Mouse (Mus musculus) heart, postnatal 36 days (tissue): ENCODE measurements around the gene Olfr263. TPM values are rescaled to one million over a fixed set of nuclear protein-coding genes. Genes with fewer than 3 reads are reported as not detected.

ENCODE experiments used
- DNase-seq, 2 experiments: peaks; one replicate each; pipeline ENCODE4 v3.0.0; 2021 to 2022
- intact Hi-C: fragments of 180-260 bp; cut with DNase I; formaldehyde crosslinking; loops from one replicate; pipeline ENCODE4 v1.15.1; 2025
- total RNA-seq, 2 experiments: library from RNA; stranded (reverse); gene quantifications; 2 replicates each; pipeline ENCODE4 v1.2.3; 2021

The Olfr263 gene
- total RNA-seq, 2 experiments from 2014 or later: not detected

DNA sequence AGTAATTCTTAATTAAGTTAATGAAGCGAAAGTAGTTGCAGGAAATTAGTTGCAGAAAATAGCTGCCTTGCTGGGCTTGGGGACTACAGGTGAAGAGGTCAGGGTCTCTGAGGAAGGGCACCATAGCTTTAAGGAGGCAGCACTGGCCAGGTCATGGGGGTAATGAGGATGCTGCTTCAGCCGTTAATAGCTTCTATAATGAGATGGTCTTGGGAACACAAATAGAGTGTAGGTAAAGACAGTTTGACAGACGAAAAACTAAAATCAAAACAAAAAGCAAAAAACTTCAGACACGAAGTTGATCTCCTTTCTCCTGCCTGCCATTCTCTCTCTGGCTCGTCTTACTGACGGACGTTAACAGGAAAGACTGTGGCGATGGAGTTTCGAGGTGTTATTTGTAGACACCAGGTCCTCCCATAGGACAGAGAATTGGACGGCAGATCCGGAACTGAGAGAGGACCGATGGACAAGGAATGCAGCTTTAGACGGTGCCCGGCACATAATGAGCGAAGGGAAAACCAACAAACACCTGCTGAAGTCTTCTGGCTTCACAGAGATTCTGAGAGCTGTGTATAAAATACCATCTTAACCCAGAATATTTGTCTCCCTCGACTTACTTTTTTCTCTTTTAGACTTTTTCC, 39.1 kb downstream of the Olfr263 start:
- DNase-seq: peak; percentile 50 to 58
- intact Hi-C loops: loop anchor here (1.0 to 5.0 kb wide), 4 partner anchors 8 to 854 kb away; no protein-coding TSS in a partner anchor

DNA sequence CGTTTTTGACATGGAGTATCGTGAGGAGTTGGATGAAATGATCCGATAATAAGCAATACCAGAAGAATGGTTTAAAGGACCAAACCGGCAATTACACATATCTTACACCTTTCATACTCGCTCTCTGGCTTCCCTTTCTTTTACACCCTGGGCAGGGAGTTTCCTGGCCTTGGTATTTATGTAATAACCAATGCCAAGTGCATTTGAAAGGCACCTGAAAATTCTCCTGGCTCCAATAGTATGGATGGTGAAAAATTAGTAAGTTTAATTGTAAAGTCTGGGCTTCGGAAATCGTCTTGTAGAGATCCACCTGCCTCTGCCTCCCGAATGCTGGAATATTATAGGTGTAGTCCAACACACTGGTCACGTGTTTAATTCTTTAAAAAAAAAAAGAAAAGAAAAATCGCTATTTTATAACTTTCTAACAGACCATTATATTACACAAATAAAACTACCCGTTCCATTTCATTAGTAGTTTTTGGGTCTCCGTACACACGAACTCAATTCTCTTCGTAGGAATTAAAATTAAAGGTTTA, 39.8 kb downstream of the Olfr263 start:
- intact Hi-C loops: loop anchor here (2.0 to 5.0 kb wide), 3 partner anchors 543 to 854 kb away; no protein-coding TSS in a partner anchor
- DNase-seq: peak in 1 of 2 experiments; percentile 14

- DNase-seq: peak; percentile 81 to 84
- intact Hi-C loops: loop anchor here (2.0 to 5.0 kb wide), 4 partner anchors 107 to 853 kb away; no protein-coding TSS in a partner anchor
These were observed 40.4 kb downstream of the Olfr263 start for GRCm38 (mm10) chr13:21169657-21170430.

- intact Hi-C loops: loop anchor here (5.0 kb wide), 1 partner anchor 107 kb away; no protein-coding TSS in a partner anchor
- no peak for DNase-seq
These were observed 41.2 kb downstream of the Olfr263 start for GRCm38 (mm10) chr13:21170431-21171155.

GRCm38 (mm10) chr13:21171156-21171530, 41.7 kb downstream of the Olfr263 start:
- intact Hi-C loops: loop anchor here (5.0 kb wide), 1 partner anchor 106 kb away; no protein-coding TSS in a partner anchor
- DNase-seq: peak in 1 of 2 experiments; percentile 11

DNA sequence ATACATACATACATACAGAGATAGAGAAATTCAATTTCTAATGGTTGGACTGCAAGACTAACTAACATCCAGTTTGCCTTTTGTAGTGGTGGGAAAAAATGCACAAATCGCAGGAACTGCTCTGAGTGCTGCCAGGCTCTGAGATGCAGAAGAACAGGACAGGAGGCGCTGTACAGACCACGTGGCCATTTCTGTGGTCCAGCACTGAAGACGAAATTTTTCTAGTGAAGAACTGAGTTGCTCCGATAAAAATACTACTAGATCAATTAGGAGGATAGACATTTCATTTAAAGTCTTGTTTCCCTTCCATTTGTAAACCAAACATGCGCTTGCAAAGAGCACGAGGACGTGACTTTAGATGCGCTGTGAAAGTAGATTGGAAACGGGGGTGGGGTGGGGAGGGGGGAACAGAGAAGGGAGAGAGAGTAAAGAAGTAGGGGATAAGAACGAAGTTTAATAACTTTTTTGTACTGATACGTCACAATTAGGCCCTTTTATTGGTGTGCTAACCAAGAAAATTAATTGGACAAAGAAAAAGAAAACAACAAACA, 42.2 kb downstream of the Olfr263 start:
- no peak for DNase-seq
- intact Hi-C loops: loop anchor here (5.0 kb wide), 1 partner anchor 106 kb away; no protein-coding TSS in a partner anchor

DNA sequence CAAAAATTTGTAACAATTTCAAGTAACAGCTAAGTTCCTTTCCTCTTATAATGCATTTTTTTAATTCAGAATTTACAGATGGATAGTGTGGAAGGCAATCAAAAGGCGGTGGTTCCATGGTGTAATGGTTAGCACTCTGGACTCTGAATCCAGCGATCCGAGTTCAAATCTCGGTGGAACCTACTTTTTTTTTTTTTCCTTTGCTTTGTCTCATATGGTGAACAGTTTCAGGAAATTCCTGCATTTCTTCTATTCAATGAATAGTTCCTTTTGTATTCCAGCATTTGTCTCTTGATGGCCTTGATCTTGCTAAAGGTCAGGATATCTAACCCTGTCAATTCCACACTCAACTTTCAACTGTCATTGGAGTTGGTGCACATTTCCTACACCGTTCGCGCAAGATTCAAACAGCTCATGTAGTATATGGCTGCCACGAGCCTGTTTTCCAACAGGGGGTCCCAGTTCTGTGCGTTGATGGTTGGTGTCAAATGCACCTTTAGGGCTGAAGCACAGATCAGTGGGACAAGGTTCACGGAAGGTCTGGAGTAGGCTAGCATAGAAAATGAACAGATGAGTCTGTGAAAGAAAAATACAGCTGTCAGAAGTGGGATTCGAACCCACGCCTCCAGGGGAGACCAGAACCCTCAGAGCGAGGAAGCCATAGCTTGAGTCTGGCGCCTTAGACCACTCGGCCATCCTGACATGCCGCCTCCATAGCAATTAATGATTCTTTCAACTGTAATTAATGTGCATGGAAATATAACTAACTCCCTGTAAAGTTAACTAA, 43.0 kb downstream of the Olfr263 start:
- intact Hi-C loops: loop anchor here (5.0 kb wide), 1 partner anchor 105 kb away; no protein-coding TSS in a partner anchor
- DNase-seq: peak; percentile 69 to 78

GRCm38 (mm10) chr13:21173072-21173471, 43.6 kb downstream of the Olfr263 start:
- intact Hi-C loops: loop anchor here (5.0 kb wide), 1 partner anchor 104 kb away; no protein-coding TSS in a partner anchor
- peak; percentile 85 to 90 for DNase-seq

DNA sequence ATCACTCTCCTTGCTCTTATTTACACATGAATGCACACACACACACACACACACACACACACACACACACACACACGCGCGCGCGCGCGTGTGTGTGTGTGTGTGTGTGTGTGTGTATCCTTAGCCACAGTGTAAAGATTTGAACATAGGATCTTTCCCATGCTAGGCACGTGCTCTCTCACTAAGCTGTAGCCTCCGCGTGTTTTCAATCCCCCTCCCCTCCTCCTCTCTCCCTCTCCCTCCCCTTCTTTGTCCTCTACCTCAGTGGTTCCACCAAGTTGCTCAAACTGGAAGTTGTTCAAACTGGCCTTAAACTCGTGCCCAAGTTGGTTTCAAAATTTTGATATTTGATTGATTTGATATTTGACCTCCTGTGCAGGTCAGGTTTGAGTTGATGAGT, 47.3 kb downstream of the Olfr263 start:
- no peak for DNase-seq
- intact Hi-C loops: no loop called here

GRCm38 (mm10) chr13:21177657-21178056, 48.2 kb downstream of the Olfr263 start:
- intact Hi-C loops: no loop called here

DNA sequence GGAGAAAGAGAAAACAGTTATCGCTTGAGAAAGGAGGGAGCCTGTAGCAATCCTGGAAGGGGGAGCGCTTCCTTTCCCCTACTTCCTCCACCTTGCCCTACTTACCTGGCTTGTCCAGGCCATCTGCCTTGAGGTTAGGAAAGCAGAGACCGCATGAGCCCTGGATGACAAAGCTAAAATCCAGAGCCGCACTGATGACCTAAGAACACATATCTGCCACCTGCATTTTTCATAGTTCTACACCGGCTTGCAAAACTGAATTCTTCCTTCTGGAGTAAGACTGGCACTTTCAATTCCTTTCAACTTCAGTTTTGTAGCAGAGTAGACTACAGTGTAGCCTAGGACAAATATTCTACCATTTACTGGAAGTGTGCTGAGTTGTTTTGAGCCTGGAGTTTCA, 48.9 kb downstream of the Olfr263 start:
- DNase-seq: no peak
- intact Hi-C loops: no loop called here

More at GRCm38 (mm10) chr13:21177657-21178056, 48.2 kb downstream of the Olfr263 start:
- DNase-seq: no peak

GRCm38 (mm10) chr13:21179367-21179723, 49.9 kb downstream of the Olfr263 start, which contains the start of gene Trim27:
Gene Trim27 (plus strand): TSS chr13:21179445.
- DNase-seq: no peak
- intact Hi-C loops: no loop called here

DNA sequence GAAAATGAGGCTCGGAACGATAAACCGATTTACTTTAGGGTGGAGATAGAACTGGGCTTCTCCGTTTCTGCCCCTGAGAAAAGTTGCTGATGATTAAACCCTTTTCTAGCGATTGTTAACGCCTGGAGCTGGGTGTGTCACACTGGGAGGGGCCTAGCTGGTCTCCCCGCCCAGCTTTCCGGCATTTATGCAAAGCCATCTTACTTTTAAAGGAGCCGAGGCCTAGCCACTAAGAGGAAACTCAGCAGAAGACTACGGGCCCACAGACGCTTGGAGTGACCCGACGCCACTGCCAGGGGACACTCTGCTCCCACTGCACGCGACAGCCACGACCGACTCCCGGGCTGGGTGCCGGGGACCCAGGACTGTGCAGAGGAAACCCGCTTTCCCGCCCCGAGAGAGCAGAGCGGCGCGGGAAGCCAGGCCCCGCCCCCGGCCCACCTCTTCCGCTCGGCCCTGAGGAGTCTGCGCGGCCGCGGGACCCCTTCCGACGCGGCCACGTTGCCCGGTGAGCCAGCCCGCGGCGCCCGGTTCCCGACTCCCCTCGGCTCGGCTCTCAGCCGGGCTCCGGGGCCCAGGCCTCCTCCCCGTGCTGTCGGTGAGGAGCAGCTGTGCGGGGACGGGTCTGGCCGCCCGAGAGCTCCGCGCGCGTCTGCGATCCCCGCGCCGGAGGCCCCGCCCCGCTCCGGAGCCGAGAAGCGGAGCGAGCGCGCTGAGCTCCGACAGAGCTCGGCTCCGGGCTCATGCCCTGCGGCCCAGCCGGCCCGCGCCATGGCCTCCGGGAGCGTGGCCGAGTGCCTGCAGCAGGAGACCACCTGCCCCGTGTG, 50.5 kb downstream of the Olfr263 start:
- DNase-seq: peak; percentile 87 to 96
- intact Hi-C loops: loop anchor here (1.0 to 5.0 kb wide), 2 partner anchors 20 to 147 kb away; no protein-coding TSS in a partner anchor

- intact Hi-C loops: loop anchor here (1.0 to 5.0 kb wide), 2 partner anchors 19 to 146 kb away; no protein-coding TSS in a partner anchor
- peak; percentile 57 to 62 for DNase-seq
These were observed 51.4 kb downstream of the Olfr263 start for GRCm38 (mm10) chr13:21180551-21181530.

- no peak for DNase-seq
- intact Hi-C loops: loop anchor here (5.0 kb wide), 1 partner anchor 145 kb away; no protein-coding TSS in a partner anchor
These were observed 52.6 kb downstream of the Olfr263 start for GRCm38 (mm10) chr13:21181996-21182395.

DNA sequence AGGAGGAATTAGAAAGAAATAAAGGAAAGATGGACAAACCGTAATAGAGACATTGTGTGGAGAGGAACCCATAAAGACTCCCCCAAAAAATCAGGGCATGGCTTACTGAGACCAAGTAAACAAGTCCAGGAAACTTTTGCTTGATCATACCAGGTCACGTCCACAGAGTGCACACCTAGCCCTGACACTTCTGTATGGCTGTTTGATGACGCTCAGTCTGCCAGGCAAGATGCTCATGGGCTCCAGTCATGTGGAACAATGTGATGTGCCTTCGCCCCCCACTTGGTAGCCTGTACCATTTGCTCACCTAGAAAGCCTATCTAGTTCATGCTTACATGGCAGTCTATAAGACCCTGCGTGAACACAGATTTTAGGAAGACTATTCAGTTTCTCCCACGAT, 53.6 kb downstream of the Olfr263 start:
- intact Hi-C loops: loop anchor here (5.0 kb wide), 1 partner anchor 144 kb away; no protein-coding TSS in a partner anchor
- no peak for DNase-seq

- intact Hi-C loops: loop anchor here (5.0 kb wide), 1 partner anchor 144 kb away; no protein-coding TSS in a partner anchor
- no peak for DNase-seq
These were observed 54.2 kb downstream of the Olfr263 start for GRCm38 (mm10) chr13:21183661-21184060.
